Mouse (Mus musculus): ENCODE data around the gene Lrmda. TPM values are rescaled to one million over a fixed set of nuclear protein-coding genes. Genes with fewer than 3 reads are reported as not detected.

The Lrmda gene
- total RNA-seq, 2 experiments from 2014 or later, result 1.7 to 3.8 TPM

DNA sequence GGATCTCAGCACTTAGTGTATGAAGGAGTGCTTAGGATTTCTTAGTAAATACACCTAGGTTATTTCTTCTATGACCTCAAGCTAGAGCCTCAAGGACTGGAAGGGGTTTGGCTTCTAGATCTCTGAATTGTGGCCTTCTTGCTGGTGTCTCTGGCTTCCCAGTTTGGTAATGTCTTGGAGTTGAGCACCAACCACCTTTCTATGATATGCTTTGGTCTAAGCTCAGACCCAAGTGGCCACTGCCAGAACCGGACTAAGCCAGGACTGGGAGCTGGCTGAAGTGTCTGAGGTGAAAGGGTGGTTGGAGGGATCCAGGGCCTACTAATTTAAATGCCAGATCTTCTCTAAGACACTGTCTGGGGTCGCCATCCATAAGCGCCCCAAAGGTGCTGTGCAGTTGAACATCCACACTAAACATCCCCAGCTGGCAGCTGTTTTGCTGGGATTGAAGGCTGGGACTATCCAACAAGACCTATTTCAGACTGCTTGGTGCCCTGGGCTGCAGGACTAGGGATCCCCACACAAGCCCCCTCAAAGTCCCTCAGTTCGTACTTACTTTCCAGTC lies 27.1 kb upstream of the Lrmda start:
- DNase-seq, result no peak

DNA sequence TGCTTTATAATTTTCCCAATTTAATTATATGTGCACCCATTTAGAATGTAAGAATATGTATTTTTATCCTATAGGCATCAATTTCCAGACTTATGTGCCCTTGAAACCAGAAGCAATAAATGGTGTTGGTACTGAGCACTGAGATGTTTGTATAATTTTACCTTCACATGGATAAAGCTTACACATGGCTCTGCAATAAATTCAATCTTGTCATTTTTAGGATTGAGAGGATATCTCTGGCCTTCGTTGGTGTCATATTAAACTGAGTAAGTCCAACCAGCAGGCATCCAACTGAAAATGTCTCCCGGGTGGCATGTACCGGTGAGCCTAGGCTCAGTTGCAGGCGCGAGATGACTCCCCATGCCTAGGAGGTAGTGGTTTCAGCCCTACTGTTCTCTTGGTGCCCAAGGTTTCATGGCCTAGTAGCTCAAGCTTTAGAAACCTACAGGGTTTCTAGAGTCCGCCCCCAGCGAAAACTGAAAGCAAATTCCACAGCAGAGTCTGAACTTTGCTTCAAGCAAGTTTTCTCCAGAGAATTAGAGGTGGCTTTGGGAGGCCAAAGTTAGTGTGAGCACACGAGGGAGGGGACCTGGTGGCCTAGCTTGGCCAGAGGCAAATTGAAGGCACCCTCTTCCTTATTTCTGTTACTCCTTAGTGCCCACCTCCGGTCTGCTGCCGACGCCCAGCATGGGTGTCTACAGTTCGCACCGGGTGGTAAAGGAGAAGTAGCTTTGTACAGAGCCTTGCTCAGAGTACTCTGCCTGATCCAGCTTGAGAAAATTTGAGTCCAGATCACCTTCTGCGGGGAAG lies 26.1 kb upstream of the Lrmda start:
- DNase-seq, result no peak

DNA sequence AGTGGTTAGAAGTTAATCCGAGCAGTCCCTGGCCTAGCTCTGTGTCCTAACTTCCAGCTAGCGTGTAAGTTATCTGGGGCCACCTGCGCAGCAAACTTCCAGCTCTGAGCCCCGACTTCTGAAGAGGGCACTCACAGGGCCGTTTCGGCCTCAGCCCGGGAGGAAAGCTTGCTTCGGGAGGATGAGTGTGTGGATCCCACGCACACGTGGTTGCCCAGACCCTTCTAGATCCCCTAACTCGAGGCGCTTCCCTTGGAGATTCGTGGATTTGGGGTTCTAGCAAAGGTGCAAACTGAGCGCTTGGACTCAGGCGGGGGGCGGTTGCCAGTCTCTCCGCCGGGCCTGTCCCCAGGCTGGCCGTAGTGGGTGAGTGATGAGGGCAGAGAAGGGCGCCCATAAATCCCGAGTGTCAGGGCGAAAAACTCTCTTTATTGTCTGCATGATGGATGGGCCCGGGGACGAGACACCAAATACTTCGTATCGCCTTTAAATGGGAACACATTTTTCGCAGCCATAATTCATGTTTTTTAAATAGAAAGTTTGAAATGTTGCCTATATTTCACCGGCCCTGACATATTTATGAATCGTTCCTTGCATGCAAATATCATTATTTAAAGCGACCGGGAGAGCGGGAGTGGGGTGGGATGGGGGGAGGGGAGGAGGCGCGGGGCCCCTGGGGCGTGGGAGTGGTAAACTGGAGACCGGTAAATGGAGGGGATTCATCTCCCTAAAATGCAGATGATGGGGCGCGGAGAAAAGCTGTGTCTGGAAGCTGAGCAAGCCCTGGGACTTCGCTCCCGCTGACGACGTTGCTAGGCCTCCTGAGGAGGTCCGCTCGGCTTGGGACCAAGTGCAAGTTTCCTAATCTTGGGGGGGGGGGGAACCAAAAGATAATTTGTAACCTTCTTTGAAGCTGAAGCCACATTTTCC lies 25.2 kb upstream of the Lrmda start:
- DNase-seq, result no peak

DNA sequence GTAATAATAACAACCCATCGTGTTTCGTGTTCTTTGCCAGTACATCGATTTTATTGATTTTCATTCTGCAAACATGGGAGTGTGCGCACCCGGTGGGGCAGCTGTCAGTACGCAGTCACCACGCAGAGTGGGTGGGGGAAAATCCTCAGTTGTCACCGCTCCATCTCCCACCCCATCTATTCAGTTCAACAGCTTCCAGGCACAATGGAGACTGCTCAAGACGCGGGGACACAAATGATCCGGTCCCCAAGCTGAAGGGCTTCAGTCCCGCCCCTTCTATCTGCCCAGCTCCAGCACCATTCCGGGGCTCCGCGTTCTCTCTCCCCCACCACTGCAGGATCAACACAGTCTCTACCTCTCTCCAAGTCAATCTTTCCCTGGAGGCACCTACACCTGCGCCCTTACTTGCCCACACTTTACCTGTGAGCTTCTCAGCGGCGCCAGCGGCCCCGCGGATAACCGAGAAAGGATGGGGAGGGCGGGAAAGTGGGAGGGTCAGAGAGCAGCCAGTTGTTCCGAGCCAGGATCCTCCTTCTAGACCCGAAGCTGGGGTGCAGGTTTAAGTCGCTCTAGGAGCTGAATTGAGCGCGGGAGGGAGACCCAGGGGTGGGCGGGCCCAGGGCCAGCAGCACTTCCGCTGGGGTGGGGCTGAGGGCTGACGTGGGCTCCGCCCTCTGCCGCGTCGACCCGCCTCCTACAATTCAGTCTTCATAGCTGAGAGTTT lies 24.3 kb upstream of the Lrmda start:
- DNase-seq, result peak; percentile 75

DNA sequence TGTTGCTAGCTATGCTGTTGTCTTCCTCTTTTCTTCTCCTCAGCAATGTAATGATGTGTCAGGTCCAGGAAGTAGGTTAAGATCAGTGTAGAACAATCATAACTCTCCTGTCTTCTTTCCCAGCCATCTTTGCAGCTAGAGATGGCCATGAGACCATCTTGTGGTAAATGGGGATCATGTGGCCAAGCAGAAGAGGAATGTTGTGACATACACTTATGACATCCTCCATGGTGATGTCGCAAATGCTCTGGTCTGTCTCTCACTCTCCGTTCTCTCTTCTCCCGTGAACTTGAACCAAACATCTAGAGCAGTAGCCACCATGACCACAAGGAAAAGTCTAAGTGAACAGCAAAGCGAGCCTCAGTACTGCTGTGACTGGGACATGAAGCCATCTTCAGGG lies 19.9 kb upstream of the Lrmda start:
- DNase-seq, result no peak

DNA sequence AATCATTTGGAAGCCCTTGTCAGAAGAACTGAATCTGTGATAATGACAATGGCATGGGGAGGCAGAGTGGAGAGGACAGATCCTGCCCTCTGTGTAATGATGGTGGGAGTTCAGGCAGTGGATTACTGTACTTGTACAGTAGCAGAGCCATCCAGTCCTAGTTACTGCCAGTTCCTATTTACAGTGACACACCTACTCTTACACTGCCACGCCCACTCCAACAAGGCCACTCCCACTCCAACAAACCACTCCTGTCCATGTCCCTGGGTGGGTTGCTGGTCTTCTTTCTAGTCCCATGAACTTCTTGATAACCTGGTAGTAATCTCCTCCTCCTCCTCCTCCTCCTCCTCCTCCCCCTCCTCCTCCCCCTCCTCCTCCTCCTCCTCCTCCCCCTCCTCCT lies 16.3 kb upstream of the Lrmda start:
- DNase-seq, result no peak

DNA sequence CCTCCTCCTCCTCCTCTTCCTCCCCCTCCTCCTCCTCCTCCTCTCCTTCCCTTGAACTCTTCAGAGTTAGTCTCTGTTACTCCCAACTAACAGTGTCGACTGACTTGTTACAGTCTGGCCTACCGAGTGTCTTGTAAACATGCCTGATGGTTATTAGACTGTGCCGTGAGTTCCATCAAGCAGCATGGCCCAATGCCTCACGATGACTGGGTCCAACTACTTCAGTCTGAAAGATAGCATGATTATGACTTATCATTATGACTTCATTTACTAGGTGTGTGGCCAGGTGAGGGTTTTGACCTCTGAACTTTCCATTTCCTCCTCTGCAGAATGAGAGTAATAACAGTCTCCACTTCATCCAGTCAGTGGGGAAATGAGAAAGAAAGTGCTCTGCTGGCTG lies 15.9 kb upstream of the Lrmda start:
- no peak for DNase-seq

DNA sequence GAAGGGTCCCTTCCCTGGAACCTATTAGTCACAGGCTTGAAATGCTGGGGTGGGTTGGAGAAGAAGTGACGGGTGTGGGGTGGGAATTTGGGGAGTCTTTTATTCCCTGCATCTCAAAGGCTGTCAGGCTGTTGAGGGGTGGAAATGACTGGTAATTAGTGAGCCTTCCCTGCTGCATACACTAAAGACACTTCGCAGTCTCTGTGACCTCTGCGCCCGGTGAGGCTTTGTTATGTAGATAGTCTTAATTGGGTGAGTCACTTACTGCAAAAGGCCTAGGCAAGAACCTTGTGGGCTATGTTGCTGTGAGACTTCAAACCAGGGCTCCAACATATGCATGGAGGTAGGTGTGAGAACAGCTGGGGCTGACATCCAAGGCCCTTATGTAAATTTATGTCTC lies 14.6 kb upstream of the Lrmda start:
- no peak for DNase-seq

DNA sequence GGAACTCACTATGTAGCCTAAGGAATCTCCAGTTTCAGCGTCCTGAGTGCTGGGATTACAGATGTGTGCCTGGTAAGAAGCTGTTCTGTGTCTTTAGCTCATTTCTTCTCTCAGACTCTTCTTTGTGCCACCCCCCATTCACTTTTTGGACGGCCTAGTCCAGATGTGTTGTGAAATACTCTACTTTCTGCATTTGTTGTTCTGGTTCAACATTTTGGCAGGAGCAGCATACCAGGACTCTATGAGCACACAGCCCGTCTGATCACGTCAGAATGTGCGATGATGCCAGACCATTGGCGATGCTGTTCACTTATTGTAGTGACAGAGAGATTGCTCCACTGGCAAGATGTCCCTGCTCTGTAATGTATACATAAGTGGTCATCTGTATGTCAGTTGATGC lies 12.5 kb upstream of the Lrmda start:
- DNase-seq, result no peak

DNA sequence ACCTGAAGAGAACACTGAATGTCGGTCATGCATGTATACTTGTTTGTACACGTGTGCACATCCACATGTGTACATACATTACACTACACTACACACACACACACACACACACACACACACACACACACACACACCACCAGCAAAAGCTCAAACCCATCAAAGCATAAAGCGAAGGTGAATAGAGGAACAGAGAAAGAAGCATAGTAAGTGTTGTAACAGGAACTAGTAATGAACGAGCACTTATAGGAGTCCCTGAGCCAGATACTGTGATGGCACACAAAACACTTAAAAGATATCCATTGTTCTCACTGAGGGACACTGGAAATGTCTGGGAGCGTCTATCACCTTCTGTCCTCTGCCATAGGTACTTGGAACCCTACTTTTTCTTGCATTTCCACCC lies 5.2 kb upstream of the Lrmda start:
- no peak for DNase-seq

DNA sequence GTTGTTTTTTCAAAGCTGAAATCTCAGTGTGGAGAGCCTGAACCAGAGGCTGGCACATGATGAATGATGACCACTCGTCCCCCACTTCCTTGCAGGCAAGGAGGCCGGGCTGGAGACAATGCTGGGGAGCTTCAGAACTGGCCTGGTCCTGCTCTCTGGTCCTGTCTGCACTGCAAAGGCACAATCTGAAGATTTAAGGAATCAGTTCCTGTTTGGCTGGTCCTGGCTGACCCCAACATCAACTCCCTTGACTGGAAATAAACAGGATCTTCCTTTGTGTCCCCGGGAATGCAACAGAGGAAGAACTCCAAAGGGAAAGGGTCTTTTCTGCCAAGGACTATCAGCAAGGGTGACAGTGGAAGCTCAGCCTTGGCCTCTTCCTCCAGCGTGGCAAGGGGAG lies 4.7 kb upstream of the Lrmda start:
- DNase-seq, result no peak

DNA sequence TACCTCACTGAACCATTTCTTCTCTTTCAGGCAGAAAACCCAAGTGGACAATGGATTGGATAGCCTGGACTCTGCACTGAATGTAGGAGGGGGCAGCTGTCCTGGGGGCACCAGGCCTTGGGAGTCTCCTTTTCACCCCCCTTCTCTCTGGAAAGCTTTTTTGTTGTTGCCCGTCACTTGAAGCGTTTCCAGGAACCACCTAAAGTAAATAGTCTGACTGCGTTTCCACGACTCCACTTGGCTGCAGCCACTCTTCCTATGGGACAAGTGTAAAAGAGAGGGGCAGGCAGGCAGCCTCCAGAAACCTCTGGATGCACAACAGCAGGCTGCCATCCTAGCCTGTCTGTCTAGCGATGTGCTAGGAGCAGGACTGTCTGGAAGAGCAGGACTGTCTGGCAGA lies 2.5 kb upstream of the Lrmda start:
- no peak for DNase-seq

DNA sequence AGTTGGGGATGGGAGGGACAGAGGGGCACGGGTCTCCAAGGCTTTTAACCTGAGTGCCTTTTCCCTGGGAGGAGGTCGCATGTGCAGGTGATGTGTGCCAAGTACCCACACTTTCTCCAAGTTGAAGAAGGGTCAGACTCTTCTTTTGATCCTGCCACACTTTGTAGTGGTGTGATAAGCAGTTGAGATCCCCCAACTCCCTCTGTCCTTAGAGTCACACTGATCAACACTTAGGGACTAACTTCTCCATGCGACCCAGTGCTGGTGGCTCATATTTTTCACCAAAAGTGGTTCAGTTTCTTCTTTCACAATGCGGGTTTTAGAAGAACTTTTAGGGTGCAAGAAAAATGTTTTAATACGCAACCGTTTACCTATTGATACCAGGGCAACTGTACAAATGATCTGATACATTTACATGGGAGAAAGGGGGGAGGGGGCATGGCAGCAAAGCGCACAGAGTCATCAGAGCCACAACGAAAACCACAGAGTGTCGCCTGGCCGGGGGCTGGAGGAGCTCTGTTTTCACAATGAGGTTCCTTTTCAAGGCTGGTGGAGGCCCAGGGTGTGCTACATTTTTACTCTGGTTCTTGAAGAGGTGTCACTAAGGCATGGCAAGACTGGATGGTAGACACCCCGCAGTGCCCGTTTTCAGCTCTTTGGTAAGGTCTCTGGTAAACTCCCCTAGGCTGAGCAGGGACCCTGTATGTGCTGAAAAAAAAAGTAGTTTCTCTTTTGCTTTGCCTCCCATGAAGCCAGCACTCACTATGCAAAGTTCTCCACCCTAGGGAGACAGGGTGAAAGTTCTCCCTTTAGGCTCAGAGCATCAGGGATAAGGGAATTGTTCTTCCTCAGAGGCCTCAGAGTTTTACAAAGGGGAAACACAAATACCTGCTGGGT lies 685 bp downstream of the Lrmda start:
- no peak for DNase-seq

DNA sequence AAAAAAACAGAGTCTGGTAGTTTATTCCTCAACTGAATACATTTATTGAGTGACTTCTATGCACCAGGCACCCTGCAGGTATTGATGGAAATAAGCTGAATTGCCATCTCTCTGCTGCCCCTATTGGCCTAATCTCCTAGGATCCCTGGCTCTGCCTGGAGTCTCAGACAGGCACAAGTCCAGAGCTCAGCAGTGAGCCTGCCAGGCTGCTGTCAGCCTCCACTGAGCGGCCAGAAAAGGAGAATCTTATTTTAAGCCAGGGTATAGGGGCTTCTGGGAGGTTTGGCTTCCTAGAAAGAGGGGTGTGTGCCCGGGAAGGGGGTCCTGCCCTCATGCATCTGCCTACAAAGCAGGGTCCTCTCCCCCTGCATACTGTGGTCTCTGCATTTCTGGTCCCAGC lies 1.4 kb downstream of the Lrmda start:
- peak; percentile 40 for DNase-seq

DNA sequence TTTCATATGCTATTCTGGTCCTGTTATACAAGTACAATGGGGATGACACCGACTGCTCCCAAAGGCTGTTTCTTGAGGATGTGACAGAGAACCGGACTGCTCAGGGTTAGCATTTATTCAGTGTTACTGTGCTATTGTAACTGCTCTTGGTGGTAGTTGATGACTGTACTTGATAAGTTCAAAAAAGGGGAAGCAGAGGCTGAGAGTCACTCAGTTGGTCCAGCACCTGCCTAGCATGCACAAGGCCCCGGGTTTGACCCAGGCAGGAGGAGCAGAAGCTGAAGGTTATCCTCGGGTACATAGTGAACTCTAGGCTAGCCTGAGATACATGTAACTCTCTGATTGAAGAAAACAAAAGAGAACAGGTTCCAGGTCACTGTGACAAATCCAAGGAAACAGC lies 4.0 kb downstream of the Lrmda start:
- DNase-seq, result no peak

DNA sequence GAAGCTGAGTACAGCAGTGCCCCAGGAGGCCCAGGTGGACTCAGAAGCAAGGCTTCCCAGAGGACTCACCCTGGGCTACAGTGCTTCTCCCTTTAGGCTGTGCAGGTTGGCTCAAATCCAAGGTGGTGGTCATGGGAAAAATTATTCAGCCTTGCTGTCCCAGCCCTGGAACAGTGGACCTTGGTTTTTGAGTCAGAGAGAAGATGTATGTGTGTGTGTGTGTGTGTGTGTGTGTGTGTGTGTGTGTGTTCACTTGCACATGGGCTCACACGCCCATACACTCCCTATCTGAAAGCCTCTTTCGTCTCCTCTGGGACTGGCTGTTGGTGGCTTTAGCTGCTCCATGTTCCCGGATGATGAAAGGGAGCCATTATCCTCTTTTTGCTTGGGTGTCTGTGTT lies 16.4 kb downstream of the Lrmda start:
- no peak for DNase-seq

DNA sequence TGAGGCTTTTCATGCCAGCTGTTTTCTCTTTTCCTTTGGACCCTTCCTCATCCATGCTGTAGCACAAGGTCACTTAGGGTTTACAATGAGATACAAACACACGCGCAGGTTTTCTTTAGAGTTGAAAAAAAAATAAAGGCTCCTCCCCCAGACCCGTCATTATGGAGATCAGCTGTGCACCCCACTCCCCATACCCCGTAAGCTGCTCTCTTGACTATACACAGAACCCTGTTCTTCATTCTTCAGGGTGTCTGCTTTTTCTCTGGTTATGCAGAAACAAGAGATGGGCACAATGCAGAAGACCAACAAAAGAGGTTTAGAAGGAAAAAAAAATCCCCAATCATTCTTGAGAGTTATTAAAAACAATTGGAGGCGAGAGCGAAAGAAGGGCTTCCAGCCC lies 16.8 kb downstream of the Lrmda start:
- DNase-seq, result no peak

DNA sequence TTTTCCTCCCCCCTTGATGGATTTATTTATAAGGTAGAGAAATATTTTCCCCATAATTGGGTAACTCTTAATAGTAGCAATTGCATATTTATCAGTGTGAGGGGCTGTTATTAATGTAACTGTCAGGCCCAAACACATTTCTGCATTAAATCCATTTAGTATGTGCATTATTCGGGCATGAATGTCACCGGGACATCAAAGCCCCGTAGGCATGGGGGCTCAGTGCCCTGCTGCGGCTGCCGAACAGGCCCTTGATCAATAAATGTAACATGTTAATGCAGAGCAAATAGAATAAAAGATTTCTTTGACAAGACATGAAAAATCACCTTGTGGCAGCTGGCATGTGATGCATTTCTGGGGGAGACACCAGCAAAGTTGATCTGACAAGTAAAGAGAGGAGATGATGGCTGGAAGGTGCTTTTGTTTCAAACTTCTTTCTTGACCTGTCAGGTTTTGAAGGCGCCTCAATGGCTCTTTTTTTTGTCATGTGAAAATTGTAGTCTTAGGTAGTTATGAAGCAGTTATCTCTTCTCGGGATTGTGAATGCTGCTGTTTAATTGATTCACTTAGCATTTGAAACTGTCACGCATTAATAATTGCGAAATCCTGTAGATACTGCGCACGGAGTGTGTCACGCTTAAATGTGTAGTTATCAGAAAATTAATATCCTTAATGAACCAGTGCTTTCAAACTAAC lies 17.4 kb downstream of the Lrmda start:
- no peak for DNase-seq

DNA sequence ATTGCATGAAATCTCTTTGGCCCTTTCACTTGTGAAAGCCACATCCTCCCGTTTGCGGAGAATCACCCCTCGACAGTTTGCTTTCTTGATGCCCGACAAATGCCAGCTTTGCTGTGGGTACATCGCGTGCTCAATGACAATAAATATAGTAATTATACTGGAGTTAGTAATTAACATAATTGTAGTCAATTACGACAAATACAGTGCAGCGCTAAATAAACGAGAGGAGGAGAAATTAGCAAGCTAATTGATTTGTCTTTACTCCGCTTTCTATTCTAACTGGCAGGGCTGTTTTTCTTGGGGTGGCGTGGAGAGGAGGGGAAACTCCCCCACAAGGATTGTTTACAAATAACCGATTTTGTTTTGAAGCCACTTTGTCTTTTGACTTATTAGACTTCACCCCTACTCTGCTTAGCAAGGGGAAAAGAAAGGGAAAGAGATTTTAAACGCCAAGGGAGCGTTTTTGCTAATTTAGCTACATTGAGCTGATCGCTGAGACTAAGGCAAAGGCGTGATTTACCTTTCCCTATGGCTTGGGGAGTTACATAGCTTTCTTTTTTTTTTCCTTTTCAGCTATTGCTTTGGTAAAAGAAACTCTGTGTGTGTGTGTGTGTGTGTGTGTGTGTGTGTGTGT lies 18.1 kb downstream of the Lrmda start:
- no peak for DNase-seq

DNA sequence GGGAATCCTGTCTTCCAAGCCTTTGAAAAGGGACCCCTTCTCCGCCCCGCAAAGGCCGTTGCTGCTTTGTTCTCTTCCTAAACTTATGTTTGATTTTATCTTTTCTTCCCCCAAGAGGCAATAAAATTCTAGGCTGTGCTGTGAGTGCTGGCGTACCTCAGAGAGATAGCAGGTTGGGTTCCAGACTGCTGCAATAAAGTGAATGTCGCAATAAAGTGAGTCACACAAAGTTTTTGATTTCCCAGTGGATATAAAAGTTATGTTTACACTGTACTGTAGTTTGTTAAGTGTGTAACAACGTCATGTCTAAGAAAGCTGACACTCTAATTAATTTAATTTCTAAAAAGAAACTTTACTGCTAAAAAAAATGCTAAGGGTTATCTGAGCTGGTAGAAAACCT lies 22.6 kb downstream of the Lrmda start:
- no peak for DNase-seq
